Mouse (Mus musculus) kidney, embryonic 16.5 days (tissue): ENCODE data around the gene Vps13c. TPM values are rescaled to one million over a fixed set of nuclear protein-coding genes. Genes with fewer than 3 reads are reported as not detected.

Experiments used
- ATAC-seq: fragments of 200-750 bp; cut with Nextera tagmentation; 2 replicates; pipeline ENCODE4 v1.8.0; 2017; ENCODE audit warnings: moderate TSS enrichment; ENCODE audit not compliant: low FRiP score, low TSS enrichment
- H3K27ac ChIP-seq: fragments of 300-500 bp; sonication (generic); 2 replicates; pipeline ENCODE4 v1.5.1; 2014; ENCODE audit warnings: low read length
- H3K27me3 ChIP-seq: fragments of 300-500 bp; sonication (generic); 2 replicates; pipeline ENCODE4 v1.6.1; 2014; ENCODE audit warnings: low read length, control low read depth, mixed read lengths; ENCODE audit not compliant: insufficient read depth
- H3K36me3 ChIP-seq: fragments of 300-500 bp; sonication (generic); 2 replicates; pipeline ENCODE4 v1.6.1; 2014; ENCODE audit warnings: low read length, control low read depth, mixed read lengths; ENCODE audit not compliant: insufficient read depth
- H3K4me1 ChIP-seq: fragments of 300-500 bp; sonication (generic); 2 replicates; pipeline ENCODE4 v1.6.1; 2014; ENCODE audit warnings: low read length, control low read depth, mixed read lengths; ENCODE audit not compliant: insufficient read depth
- H3K4me2 ChIP-seq: fragments of 300-500 bp; sonication (generic); replicated peaks from 2 replicates; pipeline ENCODE4 v1.6.1; 2014; ENCODE audit warnings: low read depth, low read length
- H3K4me3 ChIP-seq: fragments of 300-500 bp; sonication (generic); 2 replicates; pipeline ENCODE4 v1.5.1; 2014; ENCODE audit warnings: mild to moderate bottlenecking, low read length
- H3K9ac ChIP-seq: fragments of 300-500 bp; sonication (generic); replicated peaks from 2 replicates; pipeline ENCODE4 v1.6.1; 2014; ENCODE audit warnings: low read length
- H3K9me3 ChIP-seq: fragments of 300-500 bp; sonication (generic); 2 replicates; pipeline ENCODE4 v1.6.1; 2016; ENCODE audit warnings: low read length, control low read depth
- WGBS: fragments of 180-500 bp; shearing (Covaris S2); extraction: QIAGEN DNeasy Blood & Tissue Kit; methylation state at CpG from one replicate; pipeline ENCODE4 v1.1.7; 2014; 5-methylcytosine and 5-hydroxymethylcytosine counted together
- polyA plus RNA-seq: library from polyadenylated mRNA; unstranded; fragments of >200 nt; fragmentation: Nextera tagmentation; extraction: Ambion mirVana; gene quantifications from 2 replicates; pipeline ENCODE4 v1.2.1, GENCODE M21; 2015

Vps13c gene
- polyA plus RNA-seq, 1 experiment from 2014 or later = 3.2 TPM

DNA sequence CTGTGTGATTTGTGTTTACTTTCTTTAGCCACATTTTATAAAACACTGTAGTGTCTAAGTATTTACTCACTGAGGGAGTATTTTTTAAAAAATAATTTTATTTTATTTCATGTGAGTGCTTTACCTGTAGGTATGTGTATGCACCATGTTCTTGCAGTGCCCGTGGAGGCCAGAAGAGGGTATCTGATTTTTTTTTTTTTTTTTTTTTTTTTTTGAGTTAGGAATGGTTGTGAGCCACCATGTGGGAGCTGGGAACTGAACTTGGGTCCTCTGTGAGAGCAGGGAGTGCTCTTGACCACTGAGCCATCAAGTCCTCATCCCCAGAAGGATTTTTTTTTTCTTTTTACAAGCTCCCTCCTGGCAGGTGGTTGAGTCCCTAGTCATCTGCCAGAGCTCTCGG lies 5.9 kb downstream of the Vps13c start:
- Histone ChIP-seq H3K36me3 (no peaks in the 10 kb centered on the region), H3K27ac (no peak overlapping the region), H3K4me1 (peaks cover under 1% of the 10 kb centered on the region; the same call in 1 of the 2 replicates), H3K9me3 (no peaks in the 10 kb centered on the region), H3K4me3 (no peak overlapping the region), H3K4me2 (no peak overlapping the region), H3K27me3 (no peaks in the 10 kb centered on the region), H3K9ac (no peak overlapping the region)
- WGBS = 98% methylated on average over 2 of the region's 2 CpGs
- ATAC-seq = no peak

GRCm38 (mm10) chr9:67847606-67848005 lies 7.4 kb downstream of the Vps13c start:
- no peaks in the 10 kb centered on the region for H3K27me3 ChIP-seq
- WGBS = 97% methylated on average over 3 of the region's 3 CpGs
- H3K4me2 ChIP-seq = no peak overlapping the region

GRCm38 (mm10) chr9:67849397-67849796 lies 9.2 kb downstream of the Vps13c start:
- no peak overlapping the region for H3K27ac ChIP-seq
- no peak overlapping the region for H3K4me3 ChIP-seq
- no peaks in the 10 kb centered on the region for H3K4me1 ChIP-seq
- no peaks in the 10 kb centered on the region for H3K27me3 ChIP-seq
- WGBS = 81% methylated on average over 12 of the region's 12 CpGs
- H3K36me3 ChIP-seq = peaks cover 3% of the 10 kb centered on the region; the same call in 1 of the 2 replicates
- no peak for ATAC-seq
- H3K9ac ChIP-seq = no peak overlapping the region
- H3K4me2 ChIP-seq = no peak overlapping the region
- no peaks in the 10 kb centered on the region for H3K9me3 ChIP-seq

More at GRCm38 (mm10) chr9:67847606-67848005, 7.4 kb downstream of the Vps13c start:
- Histone ChIP-seq H3K4me3 (no peak overlapping the region), H3K9ac (no peak overlapping the region), H3K9me3 (no peaks in the 10 kb centered on the region), H3K4me1 (no peaks in the 10 kb centered on the region), H3K36me3 (no peaks in the 10 kb centered on the region), H3K27ac (no peak overlapping the region)
- no peak for ATAC-seq

- Histone ChIP-seq H3K36me3 (peaks cover 3% of the 10 kb centered on the region; the same call in 1 of the 2 replicates), H3K4me2 (no peak overlapping the region), H3K9ac (no peak overlapping the region), H3K4me1 (no peaks in the 10 kb centered on the region), H3K4me3 (no peak overlapping the region), H3K9me3 (no peaks in the 10 kb centered on the region), H3K27ac (no peak overlapping the region), H3K27me3 (no peaks in the 10 kb centered on the region)
- WGBS = 95% methylated on average over 3 of the region's 3 CpGs
- no peak for ATAC-seq
Observed at GRCm38 (mm10) chr9:67849846-67850245, 9.7 kb downstream of the Vps13c start.

GRCm38 (mm10) chr9:67851150-67851549 lies 11.0 kb downstream of the Vps13c start:
- ATAC-seq = no peak
- H3K4me1 ChIP-seq = no peaks in the 10 kb centered on the region
- H3K9ac ChIP-seq = no peak overlapping the region
- no peak overlapping the region for H3K4me2 ChIP-seq
- H3K4me3 ChIP-seq = no peak overlapping the region
- no peaks in the 10 kb centered on the region for H3K9me3 ChIP-seq
- 85% methylated on average over 4 of the region's 4 CpGs for WGBS
- peaks cover 3% of the 10 kb centered on the region; the same call in 1 of the 2 replicates for H3K36me3 ChIP-seq
- H3K27ac ChIP-seq = no peak overlapping the region
- H3K27me3 ChIP-seq = no peaks in the 10 kb centered on the region

- no peak overlapping the region for H3K27ac ChIP-seq
- no peak for ATAC-seq
- 78% methylated on average over 2 of the region's 2 CpGs for WGBS
Observed at GRCm38 (mm10) chr9:67860273-67860672, 20.1 kb downstream of the Vps13c start.

GRCm38 (mm10) chr9:67863332-67863731 lies 23.1 kb downstream of the Vps13c start:
- Histone ChIP-seq H3K4me3 (no peak overlapping the region), H3K27ac (no peak overlapping the region), H3K9ac (no peak overlapping the region), H3K9me3 (no peaks in the 10 kb centered on the region), H3K36me3 (0 out of 2 replicates have a peak, but pooled peaks cover 3% of the 10 kb centered on the region), H3K27me3 (no peaks in the 10 kb centered on the region), H3K4me1 (peaks cover 15% of the 10 kb centered on the region), H3K4me2 (no peak overlapping the region)
- no peak for ATAC-seq
- WGBS = 84% methylated on average over 5 of the region's 5 CpGs

More at GRCm38 (mm10) chr9:67860273-67860672, 20.1 kb downstream of the Vps13c start:
- H3K4me1 ChIP-seq = peaks cover 5% of the 10 kb centered on the region
- no peak overlapping the region for H3K4me3 ChIP-seq
- H3K4me2 ChIP-seq = no peak overlapping the region
- H3K27me3 ChIP-seq = no peaks in the 10 kb centered on the region
- no peak overlapping the region for H3K9ac ChIP-seq
- H3K9me3 ChIP-seq = no peaks in the 10 kb centered on the region
- 0 out of 2 replicates have a peak, but pooled peaks cover 3% of the 10 kb centered on the region for H3K36me3 ChIP-seq

GRCm38 (mm10) chr9:67864011-67864410 lies 23.8 kb downstream of the Vps13c start:
- H3K27me3 ChIP-seq = no peaks in the 10 kb centered on the region
- H3K27ac ChIP-seq = no peak overlapping the region
- no peak for ATAC-seq
- peaks cover 15% of the 10 kb centered on the region for H3K4me1 ChIP-seq
- no peaks in the 10 kb centered on the region for H3K9me3 ChIP-seq
- no peak overlapping the region for H3K4me3 ChIP-seq
- WGBS = 15% methylated on average over 4 of the region's 4 CpGs
- no peak overlapping the region for H3K4me2 ChIP-seq
- H3K36me3 ChIP-seq = no peaks in the 10 kb centered on the region
- no peak overlapping the region for H3K9ac ChIP-seq

DNA sequence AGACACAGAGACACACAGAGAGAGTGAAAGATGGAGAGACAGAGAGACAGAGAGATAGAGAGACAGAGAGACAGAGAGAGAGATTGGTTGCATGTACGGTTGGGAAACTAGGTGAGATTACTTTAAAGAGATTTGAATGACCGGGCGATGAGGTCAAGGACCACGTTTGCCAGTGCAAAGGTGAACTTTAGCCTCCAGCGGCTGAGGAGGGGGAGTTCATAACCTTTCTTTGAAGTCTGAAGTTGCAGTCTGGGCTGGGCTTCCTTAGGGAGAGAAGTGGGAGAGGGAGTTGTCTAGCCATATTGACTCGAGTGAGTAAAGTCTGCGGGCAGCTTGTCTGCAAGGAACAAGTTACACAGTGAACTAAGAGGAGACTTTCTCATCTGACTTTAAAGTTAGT lies 25.2 kb downstream of the Vps13c start:
- Histone ChIP-seq H3K9me3 (no peaks in the 10 kb centered on the region), H3K4me2 (no peak overlapping the region), H3K36me3 (no peaks in the 10 kb centered on the region), H3K4me3 (no peak overlapping the region), H3K9ac (no peak overlapping the region), H3K27ac (no peak overlapping the region), H3K4me1 (peaks cover 15% of the 10 kb centered on the region), H3K27me3 (no peaks in the 10 kb centered on the region)
- WGBS = 15% methylated on average over 7 of the region's 7 CpGs
- ATAC-seq = no peak

GRCm38 (mm10) chr9:67867411-67867810 lies 27.2 kb downstream of the Vps13c start:
- H3K27me3 ChIP-seq = no peaks in the 10 kb centered on the region
- H3K4me2 ChIP-seq = no peak overlapping the region
- no peak overlapping the region for H3K9ac ChIP-seq
- WGBS = 77% methylated on average over 6 of the region's 6 CpGs
- no peak overlapping the region for H3K4me3 ChIP-seq
- no peaks in the 10 kb centered on the region for H3K36me3 ChIP-seq
- no peak for ATAC-seq
- H3K4me1 ChIP-seq = peaks cover 15% of the 10 kb centered on the region
- no peak overlapping the region for H3K27ac ChIP-seq
- H3K9me3 ChIP-seq = no peaks in the 10 kb centered on the region
